10 mouse cellular contexts compared by ENCODE assay signal in genomic region chr12:111432097-111432496, GRCm38 (mm10). TPM values are rescaled to one million over a fixed set of nuclear protein-coding genes. Genes with fewer than 3 reads are reported as not detected.
DNase-seq lines count a peak whose midpoint lies in the region; ATAC-seq and TF ChIP-seq lines count a peak whose summit lies in the region.
"Had no signal": no experiment of that assay in that cellular context is flagged by ENCODE, and none has a peak within 500 bp of the region (broad histone marks: within the 10 kb centered on the region; RNA-seq: fewer than 3 reads in every experiment).

No protein-coding gene starts in this region.

- peaks cover 9% of the 10 kb centered on the region for H3K4me1 ChIP-seq in liver, adult 2 months (ENCODE audit: control insufficient read depth, insufficient read depth, low read length)
- H3K4me1 ChIP-seq in kidney, embryonic 16.5 days (ENCODE audit: insufficient read depth, low read length) = peaks cover 73% of the 10 kb centered on the region

- TF ChIP-seq POLR2A in liver, adult 2 months (IDR thresholded peaks at IDR 0.05; ENCODE audit: extremely low read depth, insufficient read depth, low read length) = no peak

- H3K79me2 ChIP-seq in liver, adult 2 months (ENCODE audit: control insufficient read depth, insufficient read depth, low read length) = no peaks in the 10 kb centered on the region

- H3K36me3 ChIP-seq in liver, adult 2 months (ENCODE audit: control insufficient read depth, insufficient read depth, low read length) = no peaks in the 10 kb centered on the region
- H3K36me3 ChIP-seq in kidney, embryonic 16.5 days (ENCODE audit: insufficient read depth, low read length) = no peaks in the 10 kb centered on the region
- H3K36me3 ChIP-seq: neural tube, embryonic 13.5 days had no signal

- ATAC-seq in granulocyte monocyte progenitor cell, adult 5-6 weeks (replicated peaks; ENCODE audit: poor library complexity, severe bottlenecking) = peak; percentile 40
- no peak for ATAC-seq in kidney, embryonic 16.5 days (ENCODE audit: low FRiP score, low TSS enrichment)
- peak; percentile 15; the same call in 1 of the 2 replicates for ATAC-seq in megakaryocyte progenitor cell, adult 5-6 weeks (replicated peaks; ENCODE audit: poor library complexity)
- no peak for ATAC-seq in inflammation-experienced regulatory T-cells, adult 6 months

- H3K27ac ChIP-seq in liver, adult 2 months (replicated peaks; ENCODE audit: insufficient read depth, low read depth, low read length) = peak overlapping the region; percentile 24; the same call in 1 of the 2 replicates
- H3K27ac ChIP-seq in kidney, embryonic 16.5 days (ENCODE audit: low read length) = peak overlapping the region; percentile 92
- H3K27ac ChIP-seq: neural tube, embryonic 13.5 days had no signal

- 44% methylated on average over 4 of the region's 4 CpGs for WGBS in liver, adult 2 months
- WGBS in kidney, embryonic 16.5 days = 18% methylated on average over 4 of the region's 4 CpGs

- H3K4me2 ChIP-seq in kidney, embryonic 16.5 days (replicated peaks; ENCODE audit: low read depth, low read length) = no peak overlapping the region
- H3K4me2 ChIP-seq: neural tube, embryonic 13.5 days had no signal

- TF ChIP-seq CTCF in liver, adult 2 months (IDR thresholded peaks at IDR 0.05; ENCODE audit: low read depth, low read length) = no peak

- H3K27me3 ChIP-seq in liver, adult 2 months (ENCODE audit: control insufficient read depth, insufficient read depth, low read length) = no peaks in the 10 kb centered on the region
- H3K27me3 ChIP-seq in kidney, embryonic 16.5 days (ENCODE audit: insufficient read depth, low read length) = peaks cover 9% of the 10 kb centered on the region

- H3K9me3 ChIP-seq in kidney, embryonic 16.5 days (ENCODE audit: low read length) = no peaks in the 10 kb centered on the region
- H3K9me3 ChIP-seq: neural tube, embryonic 13.5 days had no signal

- H3K4me3 ChIP-seq in liver, adult 2 months (ENCODE audit: insufficient read depth, low read depth, low read length) = no peak overlapping the region
- H3K4me3 ChIP-seq in kidney, embryonic 16.5 days (ENCODE audit: low read length) = no peak overlapping the region
- H3K4me3 ChIP-seq: neural tube, embryonic 13.5 days had no signal

- no peak for DNase-seq in liver, adult 2 months (ENCODE audit: extremely low read depth, low read depth, low spot score)
- no peak for DNase-seq in liver
- DNase-seq in testis, postnatal 14 days (ENCODE audit: low spot score) = no peak
- DNase-seq in retina, embryonic 14.5 days (ENCODE audit: low spot score) = no peak
- DNase-seq: cerebellum, postnatal 14 days had no signal

- no peak overlapping the region for H3K9ac ChIP-seq in liver, adult 2 months (ENCODE audit: low read depth, low read length)
- 0 out of 2 replicates have a peak overlapping the region, but pooled peaks have one; percentile 36 for H3K9ac ChIP-seq in kidney, embryonic 16.5 days (replicated peaks; ENCODE audit: low read length)
- H3K9ac ChIP-seq: neural tube, embryonic 13.5 days had no signal

RNA-seq across cellular contexts. Expression of gene Tnfaip2, which starts 10.2 kb away (rescaled TPM):
- 10.0 and 14.6 TPM in 2 replicates for total RNA-seq in liver, adult 2 months (2014; rRNA removed)
- 28.9 and 29.1 TPM in 2 replicates for polyA plus RNA-seq in liver, adult 2 months (2012; rRNA removed)
- 28.6 and 30.4 TPM in 2 replicates for total RNA-seq in granulocyte monocyte progenitor cell, adult 5-6 weeks (2014; fragmentation: Nextera tagmentation)
- total RNA-seq in granulocyte monocyte progenitor cell, adult 5-6 weeks (2017) = 27.4 and 56.1 TPM in 2 replicates
- 21.7 and 24.3 TPM in 2 replicates for polyA plus RNA-seq in kidney, embryonic 16.5 days (2015; fragmentation: Nextera tagmentation; extraction: Ambion mirVana)
- 18.3 and 20.9 TPM in 2 replicates for total RNA-seq in megakaryocyte progenitor cell, adult 5-6 weeks (2015)
- 31.1 and 67.8 TPM in 2 replicates for total RNA-seq in megakaryocyte progenitor cell, adult 5-6 weeks (2017)
- not detected for polyA plus RNA-seq in inflammation-experienced regulatory T-cells, adult 6 months (2017; shearing (Covaris generic))

RNA-seq across cellular contexts. Expression of gene Exoc3l4, which starts 15.3 kb away (rescaled TPM):
- 1.0 and 1.2 TPM in 2 replicates for total RNA-seq in liver, adult 2 months (2014; rRNA removed)
- 3.0 and 3.4 TPM in 2 replicates for polyA plus RNA-seq in liver, adult 2 months (2012; rRNA removed)
- total RNA-seq in granulocyte monocyte progenitor cell, adult 5-6 weeks (2014; fragmentation: Nextera tagmentation) = not detected in 2 replicates
- 0.26 TPM in 1 of 2 replicates, not detected in the other for total RNA-seq in granulocyte monocyte progenitor cell, adult 5-6 weeks (2017)
- polyA plus RNA-seq in kidney, embryonic 16.5 days (2015; fragmentation: Nextera tagmentation; extraction: Ambion mirVana) = 19.4 and 19.9 TPM in 2 replicates
- 0.42 and 1.1 TPM in 2 replicates for total RNA-seq in megakaryocyte progenitor cell, adult 5-6 weeks (2015)
- total RNA-seq in megakaryocyte progenitor cell, adult 5-6 weeks (2017) = not detected in 2 replicates
- not detected for polyA plus RNA-seq in inflammation-experienced regulatory T-cells, adult 6 months (2017; shearing (Covaris generic))

RNA-seq across cellular contexts. Expression of gene Lbhd2, which starts 25.5 kb away (rescaled TPM):
- total RNA-seq in liver, adult 2 months (2014; rRNA removed) = not detected in 2 replicates
- not detected in 2 replicates for polyA plus RNA-seq in liver, adult 2 months (2012; rRNA removed)
- not detected in 2 replicates for total RNA-seq in granulocyte monocyte progenitor cell, adult 5-6 weeks (2014; fragmentation: Nextera tagmentation)
- total RNA-seq in granulocyte monocyte progenitor cell, adult 5-6 weeks (2017) = not detected in 2 replicates
- 4.6 and 5.5 TPM in 2 replicates for polyA plus RNA-seq in kidney, embryonic 16.5 days (2015; fragmentation: Nextera tagmentation; extraction: Ambion mirVana)
- total RNA-seq in megakaryocyte progenitor cell, adult 5-6 weeks (2015) = 0.30 TPM in 1 of 2 replicates, not detected in the other
- total RNA-seq in megakaryocyte progenitor cell, adult 5-6 weeks (2017) = not detected in 2 replicates
- polyA plus RNA-seq in inflammation-experienced regulatory T-cells, adult 6 months (2017; shearing (Covaris generic)) = 1 to 10 TPM in 1 of 3 experiments, not detected in 2; 3.5 TPM
- polyA plus RNA-seq: neural tube, embryonic 13.5 days had no signal

RNA-seq across cellular contexts. Expression of gene Gm266, which starts 53.5 kb away (rescaled TPM):
- total RNA-seq in liver, adult 2 months (2014; rRNA removed) = not detected in 2 replicates
- polyA plus RNA-seq in liver, adult 2 months (2012; rRNA removed) = not detected in 2 replicates
- total RNA-seq in granulocyte monocyte progenitor cell, adult 5-6 weeks (2014; fragmentation: Nextera tagmentation) = not detected in 2 replicates
- not detected in 2 replicates for total RNA-seq in granulocyte monocyte progenitor cell, adult 5-6 weeks (2017)
- 78.6 and 84.8 TPM in 2 replicates for polyA plus RNA-seq in kidney, embryonic 16.5 days (2015; fragmentation: Nextera tagmentation; extraction: Ambion mirVana)
- total RNA-seq in megakaryocyte progenitor cell, adult 5-6 weeks (2015) = not detected in 2 replicates
- total RNA-seq in megakaryocyte progenitor cell, adult 5-6 weeks (2017) = not detected in 2 replicates
- polyA plus RNA-seq in inflammation-experienced regulatory T-cells, adult 6 months (2017; shearing (Covaris generic)) = not detected

RNA-seq across cellular contexts. Expression of gene Cdc42bpb, which starts 54.6 kb away (rescaled TPM):
- 19.5 and 28.7 TPM in 2 replicates for total RNA-seq in liver, adult 2 months (2014; rRNA removed)
- polyA plus RNA-seq in liver, adult 2 months (2012; rRNA removed) = 96.3 and 122 TPM in 2 replicates
- 5.6 and 8.1 TPM in 2 replicates for total RNA-seq in granulocyte monocyte progenitor cell, adult 5-6 weeks (2014; fragmentation: Nextera tagmentation)
- total RNA-seq in granulocyte monocyte progenitor cell, adult 5-6 weeks (2017) = 4.8 and 8.6 TPM in 2 replicates
- 40.6 and 45.2 TPM in 2 replicates for polyA plus RNA-seq in kidney, embryonic 16.5 days (2015; fragmentation: Nextera tagmentation; extraction: Ambion mirVana)
- 1.5 and 5.4 TPM in 2 replicates for total RNA-seq in megakaryocyte progenitor cell, adult 5-6 weeks (2015)
- 2.9 and 5.2 TPM in 2 replicates for total RNA-seq in megakaryocyte progenitor cell, adult 5-6 weeks (2017)
- polyA plus RNA-seq in inflammation-experienced regulatory T-cells, adult 6 months (2017; shearing (Covaris generic)) = 1 to 10 TPM in 1 of 3 experiments, under 1 TPM in 2; 0.19 to 1.3 (median 0.67) TPM

Comparison
In these comparisons a context has a peak if more than half of its experiments do, and no peak if none do; other contexts are left out.
1. ATAC-seq: peak in granulocyte monocyte progenitor cell, adult 5-6 weeks (single experiment) and megakaryocyte progenitor cell, adult 5-6 weeks (single experiment); none in kidney, embryonic 16.5 days (single experiment) and inflammation-experienced regulatory T-cells, adult 6 months (single experiment).